Mouse (Mus musculus): ENCODE results near the gene Plekhf1. TPM values are rescaled to one million over a fixed set of nuclear protein-coding genes. Genes with fewer than 3 reads are reported as not detected.

Plekhf1 gene
- polyA plus RNA-seq, 1 experiment from 2014 or later: 1.4 TPM

DNA sequence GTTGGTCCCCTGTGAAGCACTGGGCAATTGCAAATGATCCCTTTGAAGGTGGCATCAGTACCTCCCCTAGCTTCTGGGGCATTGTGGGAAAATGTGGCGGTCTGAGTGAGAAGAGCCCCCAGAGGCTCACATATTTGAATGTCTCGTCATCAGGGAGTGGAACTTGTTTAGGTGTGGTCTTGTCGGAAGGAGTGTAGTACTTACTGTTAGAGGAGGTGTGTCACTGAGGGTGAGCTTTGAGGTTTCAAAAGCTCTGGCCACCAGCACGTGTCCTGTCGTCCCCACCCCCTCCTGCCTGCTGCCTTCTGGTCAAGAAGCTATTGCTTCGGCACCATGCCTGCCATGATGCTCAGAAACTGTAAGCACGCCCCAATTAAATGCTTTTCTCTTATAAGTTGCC lies 12.5 kb downstream of the Plekhf1 start:
- Histone ChIP-seq H3K4me1 (no peaks in the 10 kb centered on the region; the same call in 1 of the 2 replicates), H3K9me3 (no peaks in the 10 kb centered on the region), H3K4me2 (no peak overlapping the region), H3K36me3 (replicated peaks) (no peaks in the 10 kb centered on the region), H3K4me3 (replicated peaks) (no peak overlapping the region), H3K27me3 (no peaks in the 10 kb centered on the region), H3K27ac (no peak overlapping the region), H3K9ac (no peak overlapping the region)
- WGBS: 74% methylated on average over 7 of the region's 7 CpGs
- ATAC-seq (ENCODE audit: low FRiP score): no peak

DNA sequence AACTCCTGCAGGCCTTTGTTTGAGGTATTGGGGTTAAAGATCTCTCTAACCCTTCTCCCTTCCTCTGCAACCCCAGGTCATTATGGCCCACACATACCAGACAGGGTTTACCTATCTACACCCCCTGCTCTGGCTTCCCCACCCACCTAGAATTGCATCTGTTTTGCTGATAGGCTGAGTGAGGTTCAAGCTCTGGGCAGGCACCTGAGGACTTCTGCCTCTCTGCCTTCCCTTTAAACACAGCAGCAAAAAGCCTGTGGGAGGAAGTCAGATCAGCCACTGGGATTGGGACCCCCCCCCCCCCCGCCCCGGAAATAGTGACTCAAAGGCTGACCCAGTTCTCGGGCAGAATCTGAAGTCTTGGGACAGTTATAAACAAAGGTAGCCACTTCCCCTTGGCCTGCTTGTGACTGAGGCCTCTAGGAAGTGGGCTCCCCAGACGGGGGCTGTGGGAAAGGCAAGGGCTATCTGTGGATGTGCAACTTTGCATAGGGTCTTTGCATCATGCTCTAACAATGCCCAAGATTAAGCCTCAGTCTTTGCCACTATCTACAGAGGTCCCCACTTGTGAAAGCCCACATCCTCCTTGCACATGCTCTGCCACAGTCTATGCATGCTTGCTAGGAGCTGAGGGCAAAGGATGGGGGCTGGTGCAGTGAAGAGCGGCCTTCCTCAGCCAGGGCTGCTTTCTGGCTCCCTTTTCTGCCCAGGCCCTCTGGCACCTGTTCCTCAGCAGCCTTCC lies 13.2 kb downstream of the Plekhf1 start:
- H3K4me3 ChIP-seq (replicated peaks): no peak overlapping the region
- no peak overlapping the region for H3K27ac ChIP-seq
- no peak overlapping the region for H3K9ac ChIP-seq
- 71% methylated on average over 5 of the region's 5 CpGs for WGBS
- H3K27me3 ChIP-seq: no peaks in the 10 kb centered on the region
- ATAC-seq (ENCODE audit: low FRiP score): no peak
- H3K36me3 ChIP-seq (replicated peaks): no peaks in the 10 kb centered on the region
- no peaks in the 10 kb centered on the region; the same call in 1 of the 2 replicates for H3K4me1 ChIP-seq
- no peaks in the 10 kb centered on the region for H3K9me3 ChIP-seq
- H3K4me2 ChIP-seq: no peak overlapping the region

DNA sequence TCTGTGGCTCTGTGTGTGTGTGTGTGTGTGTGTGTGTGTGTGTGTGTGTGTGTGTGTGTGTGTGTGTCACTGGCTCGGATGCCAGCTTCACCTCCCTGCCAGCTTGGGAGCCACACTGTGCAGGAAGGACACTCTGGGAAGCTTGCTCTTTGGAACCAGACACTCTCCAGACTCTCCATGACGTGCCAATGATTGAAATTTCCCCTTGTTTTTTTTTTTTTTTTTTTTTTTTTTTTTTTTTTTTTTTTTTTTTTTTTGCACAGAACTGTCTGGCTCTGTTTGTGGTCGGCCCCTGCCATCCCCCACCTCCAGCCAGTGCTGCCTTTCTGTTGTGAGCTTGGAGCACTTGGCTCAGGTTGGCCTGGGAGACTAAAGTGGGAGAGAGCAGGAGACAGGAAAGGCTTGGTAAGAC lies 15.2 kb downstream of the Plekhf1 start:
- H3K9ac ChIP-seq: no peak overlapping the region

DNA sequence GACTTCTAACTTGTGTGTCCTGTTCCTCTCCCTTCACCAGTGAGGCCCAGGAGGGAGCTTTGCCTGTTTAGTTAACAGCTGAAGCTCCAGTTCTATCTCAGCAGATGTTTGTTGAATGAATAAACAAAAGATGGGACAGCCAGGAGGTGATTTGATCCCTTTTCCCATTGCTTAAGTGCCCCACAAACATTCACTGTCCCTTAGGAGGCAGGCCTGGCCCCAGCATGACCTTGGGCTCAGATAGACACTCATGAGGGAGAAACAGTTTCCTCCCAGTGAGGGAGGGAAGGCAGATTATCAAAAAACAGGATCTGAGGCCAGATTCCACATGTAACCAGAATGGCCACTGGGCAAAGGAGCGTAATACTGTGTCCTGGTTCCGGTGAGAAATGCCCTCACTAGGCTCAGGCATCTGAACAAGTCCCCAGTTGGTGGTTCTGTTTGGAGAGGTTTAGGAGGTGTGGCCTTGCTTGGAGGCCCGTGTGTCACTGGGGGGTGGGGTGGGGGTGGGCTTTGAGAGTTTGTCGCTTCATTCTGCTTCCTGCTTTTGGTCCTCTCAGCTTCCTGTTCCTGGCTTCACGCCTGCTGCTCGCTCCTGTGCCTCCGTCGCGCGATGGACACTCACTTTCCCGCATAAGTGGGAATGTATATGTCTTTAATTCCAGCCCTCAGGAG lies 18.2 kb downstream of the Plekhf1 start:
- 73% methylated on average over 11 of the region's 11 CpGs for WGBS
- no peak for ATAC-seq (ENCODE audit: low FRiP score)
- Histone ChIP-seq H3K9ac (no peak overlapping the region), H3K4me3 (replicated peaks) (no peak overlapping the region), H3K9me3 (no peaks in the 10 kb centered on the region), H3K27ac (no peak overlapping the region), H3K4me2 (no peak overlapping the region), H3K27me3 (no peaks in the 10 kb centered on the region), H3K4me1 (no peaks in the 10 kb centered on the region; the same call in 1 of the 2 replicates), H3K36me3 (replicated peaks) (no peaks in the 10 kb centered on the region)

More for the DNA sequence above, 15.2 kb downstream of the Plekhf1 start:
- Histone ChIP-seq H3K27me3 (no peaks in the 10 kb centered on the region), H3K9me3 (no peaks in the 10 kb centered on the region), H3K4me3 (replicated peaks) (no peak overlapping the region), H3K4me1 (no peaks in the 10 kb centered on the region; the same call in 1 of the 2 replicates), H3K36me3 (replicated peaks) (no peaks in the 10 kb centered on the region), H3K4me2 (no peak overlapping the region), H3K27ac (no peak overlapping the region)
- 58% methylated on average over 2 of the region's 3 CpGs for WGBS
- ATAC-seq (ENCODE audit: low FRiP score): no peak

DNA sequence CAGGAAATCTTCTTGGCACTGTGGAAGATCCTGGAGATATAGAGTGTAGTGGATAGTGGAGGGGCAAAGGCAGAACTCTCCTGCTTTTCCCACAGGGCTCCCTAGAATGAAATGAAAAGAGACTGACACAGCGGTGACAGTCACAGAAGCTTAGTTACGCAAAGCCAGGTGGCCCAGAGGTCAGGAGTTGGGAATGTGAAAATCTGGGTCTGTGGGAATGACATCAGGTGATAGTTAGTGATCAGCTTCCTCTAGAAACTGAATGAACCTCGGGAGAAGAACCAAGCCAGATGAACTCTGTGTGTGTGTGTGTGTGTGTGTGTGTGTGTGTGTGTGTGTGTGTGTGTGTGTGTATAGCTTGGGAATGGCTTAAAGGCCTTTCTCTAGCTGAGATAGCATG lies 18.8 kb downstream of the Plekhf1 start:
- WGBS: 82% methylated on average over 3 of the region's 3 CpGs

DNA sequence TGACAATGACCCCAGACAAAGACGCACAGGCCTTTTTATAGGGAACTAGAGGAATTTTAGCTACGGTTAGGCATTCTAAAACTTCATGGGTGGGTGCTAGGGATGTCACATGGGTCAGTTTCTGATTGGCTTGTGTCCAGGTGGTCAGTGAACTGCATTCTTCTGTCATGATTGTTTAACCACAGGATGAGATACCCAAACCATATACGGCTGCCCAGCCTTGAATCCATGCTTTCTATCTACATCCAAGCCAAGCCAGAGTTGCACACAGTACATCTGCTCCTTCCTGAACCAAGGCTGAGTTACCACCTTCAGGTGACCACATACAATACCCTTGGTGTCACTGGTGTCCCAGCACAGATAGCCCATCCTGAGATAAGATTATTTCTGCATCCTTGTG lies 21.3 kb downstream of the Plekhf1 start:
- 0 out of 2 replicates have a peak, but pooled peaks cover 3% of the 10 kb centered on the region for H3K9me3 ChIP-seq
- no peak overlapping the region for H3K27ac ChIP-seq
- no peak overlapping the region for H3K9ac ChIP-seq
- H3K4me1 ChIP-seq: no peaks in the 10 kb centered on the region; the same call in 1 of the 2 replicates
- H3K4me2 ChIP-seq: no peak overlapping the region
- no peak overlapping the region for H3K4me3 ChIP-seq (replicated peaks)
- no peaks in the 10 kb centered on the region for H3K36me3 ChIP-seq (replicated peaks)
- WGBS: 77% methylated on average over 3 of the region's 3 CpGs
- no peaks in the 10 kb centered on the region for H3K27me3 ChIP-seq
- ATAC-seq (ENCODE audit: low FRiP score): no peak

More for the DNA sequence above, 18.8 kb downstream of the Plekhf1 start:
- Histone ChIP-seq H3K27ac (no peak overlapping the region), H3K36me3 (replicated peaks) (no peaks in the 10 kb centered on the region), H3K4me1 (no peaks in the 10 kb centered on the region; the same call in 1 of the 2 replicates), H3K27me3 (no peaks in the 10 kb centered on the region), H3K9me3 (0 out of 2 replicates have a peak, but pooled peaks cover 3% of the 10 kb centered on the region), H3K4me2 (no peak overlapping the region), H3K4me3 (replicated peaks) (no peak overlapping the region), H3K9ac (no peak overlapping the region)
- no peak for ATAC-seq (ENCODE audit: low FRiP score)

DNA sequence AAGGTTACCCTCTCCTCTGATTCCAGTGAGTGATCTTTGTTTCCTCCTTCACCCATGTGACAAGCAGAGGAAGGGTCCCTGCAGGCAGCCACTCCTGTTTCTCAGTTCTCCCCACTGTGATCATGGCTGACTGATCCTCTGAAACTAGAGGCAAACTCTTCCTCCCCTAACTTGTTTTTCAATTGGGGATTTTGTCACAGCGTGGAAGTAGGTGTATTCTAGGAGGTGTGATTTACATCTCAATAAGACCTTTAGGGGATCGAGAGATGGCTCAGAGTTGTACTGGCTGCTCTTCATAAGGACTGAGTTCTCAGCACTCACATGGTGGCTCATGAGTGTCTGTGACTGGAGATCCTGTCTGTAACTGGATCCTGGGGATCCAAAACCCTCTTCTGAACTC lies 22.0 kb downstream of the Plekhf1 start:
- Histone ChIP-seq H3K9me3 (0 out of 2 replicates have a peak, but pooled peaks cover 3% of the 10 kb centered on the region), H3K27ac (no peak overlapping the region), H3K4me2 (no peak overlapping the region), H3K27me3 (no peaks in the 10 kb centered on the region), H3K4me1 (0 out of 2 replicates have a peak, but pooled peaks cover 1% of the 10 kb centered on the region), H3K4me3 (replicated peaks) (no peak overlapping the region), H3K36me3 (replicated peaks) (no peaks in the 10 kb centered on the region), H3K9ac (no peak overlapping the region)
- WGBS: 33% methylated on average over 2 of the region's 2 CpGs
- no peak for ATAC-seq (ENCODE audit: low FRiP score)

DNA sequence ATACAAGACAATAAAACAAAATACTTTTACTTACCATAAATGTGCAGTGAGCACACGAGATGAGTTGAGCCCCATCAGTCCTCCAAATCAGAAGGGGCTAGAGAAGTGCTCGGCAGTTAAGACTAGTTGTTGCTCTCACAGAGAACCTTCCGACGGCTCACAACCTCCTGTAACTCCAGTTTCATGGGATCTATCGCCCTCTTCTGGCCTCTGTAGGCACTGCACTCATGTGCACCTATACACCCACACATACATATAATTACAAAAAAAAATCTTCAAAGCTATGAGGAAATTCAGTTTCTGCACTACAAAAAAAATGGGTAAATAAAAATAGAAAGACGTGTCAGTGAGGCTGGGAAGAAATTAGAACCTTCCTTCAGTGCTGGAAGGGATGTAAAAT lies 23.5 kb downstream of the Plekhf1 start:
- 90% methylated on average over 6 of the region's 6 CpGs for WGBS
- Histone ChIP-seq H3K4me3 (replicated peaks) (no peak overlapping the region), H3K27ac (no peak overlapping the region), H3K4me2 (no peak overlapping the region), H3K4me1 (0 out of 2 replicates have a peak, but pooled peaks cover 5% of the 10 kb centered on the region), H3K36me3 (replicated peaks) (no peaks in the 10 kb centered on the region), H3K9ac (no peak overlapping the region), H3K9me3 (0 out of 2 replicates have a peak, but pooled peaks cover 3% of the 10 kb centered on the region), H3K27me3 (no peaks in the 10 kb centered on the region)
- ATAC-seq (ENCODE audit: low FRiP score): no peak

DNA sequence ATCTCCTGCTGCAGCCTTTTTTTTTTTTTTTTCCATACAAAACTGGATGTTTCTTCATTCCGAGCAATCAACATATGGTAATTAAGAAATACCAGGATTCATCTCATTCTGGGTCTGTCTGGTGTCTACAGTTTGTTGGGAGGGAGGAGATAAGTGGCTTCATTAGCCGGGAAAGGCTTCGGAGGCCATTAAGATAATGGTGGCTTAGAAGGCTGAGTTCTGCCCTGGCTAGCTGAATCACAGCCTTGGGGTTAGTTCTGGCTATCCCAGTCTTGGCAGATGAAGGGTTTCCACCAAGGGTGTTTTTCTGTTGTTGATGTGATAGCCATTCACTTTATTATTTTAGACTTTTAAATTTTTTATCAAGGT lies 26.5 kb downstream of the Plekhf1 start:
- no peak; the same call in 1 of the 2 replicates for ATAC-seq (ENCODE audit: low FRiP score)
- Histone ChIP-seq H3K36me3 (replicated peaks) (no peaks in the 10 kb centered on the region), H3K9me3 (0 out of 2 replicates have a peak, but pooled peaks cover 3% of the 10 kb centered on the region), H3K4me1 (0 out of 2 replicates have a peak, but pooled peaks cover 5% of the 10 kb centered on the region), H3K9ac (no peak overlapping the region), H3K4me3 (replicated peaks) (no peak overlapping the region), H3K27ac (no peak overlapping the region), H3K27me3 (no peaks in the 10 kb centered on the region), H3K4me2 (peak overlapping the region; percentile 55; the same call in 1 of the 2 replicates)
- WGBS: 38% methylated on average over 3 of the region's 3 CpGs

DNA sequence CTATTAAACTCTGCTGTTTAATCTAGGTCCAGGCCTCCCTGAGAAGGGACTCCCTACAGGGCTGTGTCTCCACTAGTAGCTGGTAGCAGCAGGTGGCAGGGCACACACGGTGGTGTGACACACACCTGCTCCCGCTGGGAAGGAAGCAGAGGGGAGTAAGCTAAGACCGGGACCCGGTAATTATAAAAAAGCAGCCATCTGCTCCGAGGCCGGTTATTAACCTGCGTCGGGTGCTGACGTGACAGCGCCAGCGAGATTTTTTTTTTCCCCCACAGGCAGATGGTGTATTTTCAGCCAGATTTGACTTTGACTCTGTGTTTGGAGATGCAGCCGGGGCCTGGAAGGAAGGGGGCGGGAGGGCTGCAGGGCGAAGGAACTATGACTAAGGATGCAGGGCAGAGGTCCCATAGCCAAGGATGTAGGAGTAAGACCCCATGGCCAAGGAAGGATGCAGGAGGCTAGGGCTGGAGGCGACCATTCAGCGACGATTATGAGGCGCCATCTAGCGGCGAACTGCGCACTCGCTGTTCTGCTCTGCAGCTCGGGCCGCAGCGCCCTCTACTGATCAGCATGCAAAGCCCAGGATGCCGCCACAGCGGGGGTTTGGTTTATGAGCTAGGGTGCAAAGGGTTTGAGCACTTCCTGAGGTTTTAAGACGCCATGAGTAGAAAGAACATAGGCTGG lies 27.1 kb downstream of the Plekhf1 start:
- Histone ChIP-seq H3K36me3 (replicated peaks) (no peaks in the 10 kb centered on the region), H3K4me3 (replicated peaks) (peak overlapping the region; percentile 31), H3K27ac (peak overlapping the region; percentile 33; the same call in 1 of the 2 replicates), H3K9ac (peak overlapping the region; percentile 30; the same call in 1 of the 2 replicates), H3K4me2 (peak overlapping the region; percentile 55), H3K4me1 (0 out of 2 replicates have a peak, but pooled peaks cover 5% of the 10 kb centered on the region), H3K27me3 (no peaks in the 10 kb centered on the region), H3K9me3 (0 out of 2 replicates have a peak, but pooled peaks cover 3% of the 10 kb centered on the region)
- peak; percentile 88 for ATAC-seq (ENCODE audit: low FRiP score)
- WGBS: 3% methylated on average over 28 of the region's 28 CpGs

DNA sequence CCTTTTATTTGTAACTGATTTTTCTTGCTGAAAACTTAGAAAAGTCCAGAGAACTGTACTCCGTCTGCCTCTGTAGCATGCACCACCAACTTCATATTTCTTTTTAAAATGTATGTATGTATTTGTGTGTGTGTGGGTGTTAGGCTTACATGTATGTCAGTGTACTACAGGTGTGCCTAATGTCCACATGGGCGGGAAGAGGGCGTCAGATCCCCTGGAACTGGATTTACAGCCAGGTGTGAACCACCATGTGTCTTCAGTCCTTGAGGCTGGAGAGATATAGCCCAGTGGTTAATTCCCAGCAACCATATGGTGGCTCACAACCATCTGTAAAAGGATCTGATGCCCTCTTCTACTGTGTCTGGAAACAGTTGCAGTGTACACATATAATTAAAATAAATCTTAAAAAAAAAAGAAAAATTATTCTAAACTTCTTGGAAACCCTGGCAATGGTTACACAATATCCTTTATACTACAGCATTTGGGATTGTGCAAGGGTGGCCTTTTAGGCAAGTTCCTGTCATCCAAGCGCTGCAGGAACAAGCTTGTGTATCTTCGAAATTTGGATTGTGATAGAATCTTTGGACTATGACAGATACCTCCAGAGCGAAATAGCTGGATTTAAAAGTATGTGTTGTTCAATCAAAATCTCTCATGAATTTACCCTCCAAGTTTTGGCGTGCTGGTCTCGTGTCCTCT lies 27.8 kb downstream of the Plekhf1 start:
- peak overlapping the region; percentile 30; the same call in 1 of the 2 replicates for H3K9ac ChIP-seq
- no peak for ATAC-seq (ENCODE audit: low FRiP score)
- WGBS: 72% methylated on average over 8 of the region's 8 CpGs
- peak overlapping the region; percentile 31; the same call in 1 of the 2 replicates for H3K4me3 ChIP-seq (replicated peaks)
- no peaks in the 10 kb centered on the region for H3K36me3 ChIP-seq (replicated peaks)
- no peak overlapping the region; the same call in 1 of the 2 replicates for H3K27ac ChIP-seq
- H3K9me3 ChIP-seq: 0 out of 2 replicates have a peak, but pooled peaks cover 3% of the 10 kb centered on the region
- peak overlapping the region; percentile 55 for H3K4me2 ChIP-seq
- H3K27me3 ChIP-seq: no peaks in the 10 kb centered on the region
- 0 out of 2 replicates have a peak, but pooled peaks cover 5% of the 10 kb centered on the region for H3K4me1 ChIP-seq
